Mouse (Mus musculus) spleen, adult 18-20 months (tissue): ENCODE measurements around the gene Tmem132d.
"Not testable (repeated sequence)": the region's sequence is repeated elsewhere in the genome, so short reads cannot be mapped to it uniquely, and the experiment has no call there.

ENCODE experiments used
- DNase-seq, 2 experiments: peaks; one replicate each; pipeline ENCODE4 v3.0.0; 2022; ENCODE audit warnings: mixed read lengths in 2 of 2

The Tmem132d gene

GRCm38 (mm10) chr5:128072616-128073015 is 360.3 kb downstream of the Tmem132d start:
- DNase-seq: no peak

DNA sequence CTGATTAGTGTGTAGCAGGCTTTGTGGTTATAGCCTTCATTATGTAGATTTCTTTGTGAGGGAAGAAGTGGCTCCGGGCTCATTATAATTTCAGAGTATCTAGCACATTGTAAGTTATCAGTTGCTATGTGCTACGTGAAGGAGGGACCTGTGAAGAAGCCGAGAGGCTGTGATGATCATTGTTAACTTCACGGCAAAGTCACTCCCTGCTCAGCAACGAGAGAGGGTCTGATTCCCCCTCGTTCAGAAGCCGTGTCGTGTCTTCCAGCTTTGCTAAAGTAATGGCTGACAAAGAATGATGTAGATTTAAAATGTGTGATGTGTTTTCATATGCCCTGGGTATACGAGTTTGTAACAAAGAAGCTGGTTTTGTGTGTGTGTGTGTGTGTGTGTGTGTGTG is 391.1 kb downstream of the Tmem132d start:
- DNase-seq: no peak

DNA sequence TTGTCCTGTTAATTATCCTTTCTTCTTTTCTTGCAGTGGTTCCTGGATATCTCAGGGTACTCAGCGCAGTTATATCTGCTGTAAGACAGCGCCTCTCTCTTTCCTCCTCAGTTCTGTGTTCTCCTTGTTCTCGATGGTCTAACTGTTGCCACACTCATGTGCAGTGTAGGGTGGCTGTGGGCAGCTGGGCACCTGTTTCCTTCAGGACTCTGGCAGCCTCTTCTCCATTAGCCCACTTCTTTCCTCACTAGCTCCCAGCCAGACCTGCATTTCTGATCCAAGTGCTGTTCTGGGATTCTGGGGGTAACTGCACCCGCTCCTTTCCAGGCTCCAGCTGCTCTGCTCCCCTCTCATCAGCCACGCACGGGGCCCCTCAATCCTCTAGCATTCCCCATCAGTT is 392.8 kb downstream of the Tmem132d start:
- DNase-seq: no peak

DNA sequence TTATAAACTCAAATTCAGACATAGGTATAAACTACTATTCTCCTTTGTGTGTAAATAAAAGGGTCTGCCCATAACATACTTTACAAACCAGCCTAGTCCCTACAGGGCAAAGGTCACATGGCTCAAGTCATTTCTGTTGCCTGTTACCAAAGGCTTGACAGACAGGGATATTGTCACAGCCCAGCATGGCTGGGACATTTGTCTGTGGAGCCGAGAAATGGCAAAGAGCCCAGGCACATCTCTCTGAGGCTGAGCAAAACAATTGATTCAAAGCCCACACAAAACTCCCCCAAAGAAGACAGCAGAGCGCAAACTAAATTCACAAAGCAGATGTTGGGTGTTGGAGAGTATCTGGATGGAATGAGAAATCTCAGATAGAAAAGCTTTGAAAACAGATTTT is 405.8 kb downstream of the Tmem132d start:
- DNase-seq: no peak

GRCm38 (mm10) chr5:128004666-128005065 is 428.2 kb downstream of the Tmem132d start:
- no peak for DNase-seq

DNA sequence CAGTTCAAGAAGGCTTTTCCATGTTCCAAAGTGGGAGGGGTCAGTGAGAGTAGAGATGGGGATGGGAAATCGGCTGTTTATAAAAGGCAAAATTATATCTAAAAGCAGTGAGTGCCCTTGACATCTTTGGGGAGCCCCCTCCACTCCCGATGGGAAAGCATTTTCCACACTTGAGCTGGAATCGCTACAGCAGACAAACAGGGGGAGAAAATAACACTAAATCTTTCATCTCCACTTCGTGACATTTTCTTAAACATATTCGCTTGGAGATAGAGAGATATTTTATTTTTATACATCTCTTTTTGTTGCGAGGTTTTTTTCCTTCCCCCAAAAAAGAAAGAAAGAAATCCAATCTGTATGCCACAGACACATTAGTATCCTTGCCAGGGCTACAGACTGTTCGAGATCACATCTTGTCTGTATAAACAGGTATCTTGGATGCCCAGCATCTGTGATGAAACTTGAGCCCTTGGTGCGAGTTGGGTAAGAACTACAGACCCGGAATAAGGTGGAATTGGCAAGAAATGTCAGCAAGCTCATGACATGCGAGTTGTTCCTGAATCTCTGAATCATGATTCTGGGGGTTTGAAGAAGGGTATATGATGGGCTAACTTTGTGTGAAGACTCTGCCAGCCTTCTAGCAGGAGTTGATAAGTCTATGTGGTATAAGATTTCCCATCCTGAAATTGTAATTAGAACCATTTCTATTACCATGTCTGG is 436.2 kb downstream of the Tmem132d start:
- no peak for DNase-seq

DNA sequence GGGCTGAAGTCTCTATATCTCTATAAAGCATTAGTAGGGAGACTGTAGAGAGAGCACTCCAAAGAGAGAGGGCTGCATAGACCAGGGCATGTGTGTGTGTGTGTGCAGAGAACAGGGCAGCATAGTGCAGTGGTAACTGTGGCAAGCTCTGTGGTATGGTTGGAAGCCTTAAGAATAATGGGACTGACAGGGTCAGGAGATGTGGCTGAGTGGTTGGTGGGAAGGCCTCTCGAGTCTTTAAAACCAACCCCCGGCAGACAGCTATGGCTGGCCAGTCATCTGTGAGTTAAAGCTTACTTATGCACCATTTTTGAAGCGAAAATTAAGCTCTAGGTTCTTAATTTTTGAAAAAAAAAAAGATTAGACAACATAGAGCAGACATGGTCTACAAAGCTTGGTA is 439.4 kb downstream of the Tmem132d start:
- DNase-seq: no peak

GRCm38 (mm10) chr5:127990826-127991225 is 442.1 kb downstream of the Tmem132d start:
- no peak for DNase-seq

DNA sequence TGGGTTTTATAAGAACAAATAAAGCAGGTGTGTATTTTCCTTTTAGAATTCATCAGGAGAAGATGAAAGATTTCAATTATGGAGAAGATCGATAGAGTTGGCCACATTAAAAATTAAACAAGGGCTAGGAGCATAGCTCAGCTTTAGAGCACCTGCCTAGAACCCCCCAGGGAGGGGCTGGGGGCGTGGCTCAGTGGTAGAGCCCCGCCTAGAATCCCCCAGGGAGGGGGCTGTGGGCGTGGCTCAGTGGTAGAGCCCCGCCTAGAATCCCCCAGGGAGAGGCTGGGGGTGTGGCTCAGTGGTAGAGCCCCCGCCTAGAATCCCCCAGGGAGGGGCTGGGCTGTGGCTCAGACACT is 452.9 kb downstream of the Tmem132d start:
- DNase-seq: not testable (repeated sequence)

DNA sequence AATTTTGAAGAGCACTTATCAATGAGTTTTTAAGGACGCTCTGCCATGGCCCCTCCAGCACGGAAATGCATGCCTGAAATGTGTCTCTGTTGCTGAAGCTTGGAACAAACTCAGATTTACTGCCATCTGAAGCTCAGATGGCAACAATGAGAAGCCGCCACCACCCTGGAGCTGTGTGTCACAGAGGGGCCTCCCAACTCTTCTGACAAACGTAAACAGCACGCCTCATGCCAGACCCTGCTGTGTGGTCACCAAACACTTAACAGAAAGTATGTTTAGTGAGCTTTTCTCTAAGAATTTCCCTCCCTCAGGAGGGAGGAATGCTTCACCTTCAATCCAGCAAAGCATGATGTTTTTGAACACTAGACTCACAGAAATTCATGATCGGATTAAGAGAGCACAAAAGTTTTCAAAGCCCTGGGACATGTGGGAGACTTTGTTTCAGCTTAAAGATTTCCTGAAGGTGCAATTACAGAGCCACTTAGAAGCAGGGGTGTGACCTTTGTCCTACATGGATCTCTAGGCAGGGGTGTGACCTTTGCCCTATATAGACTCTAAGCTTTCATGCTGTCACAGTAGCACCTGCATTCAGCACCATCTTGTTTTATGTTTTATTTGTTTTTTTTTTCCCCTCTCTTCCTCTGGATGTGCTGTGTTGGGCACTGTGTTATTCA is 453.4 kb downstream of the Tmem132d start:
- DNase-seq: no peak

- DNase-seq: no peak
Measured at GRCm38 (mm10) chr5:127976661-127977060, 456.2 kb downstream of the Tmem132d start.

- no peak for DNase-seq
Measured at GRCm38 (mm10) chr5:127965700-127966099, 467.2 kb downstream of the Tmem132d start.

GRCm38 (mm10) chr5:127962656-127963055 is 470.2 kb downstream of the Tmem132d start:
- DNase-seq: no peak

- DNase-seq: no peak
Measured at GRCm38 (mm10) chr5:127956511-127957097, 476.3 kb downstream of the Tmem132d start.

DNA sequence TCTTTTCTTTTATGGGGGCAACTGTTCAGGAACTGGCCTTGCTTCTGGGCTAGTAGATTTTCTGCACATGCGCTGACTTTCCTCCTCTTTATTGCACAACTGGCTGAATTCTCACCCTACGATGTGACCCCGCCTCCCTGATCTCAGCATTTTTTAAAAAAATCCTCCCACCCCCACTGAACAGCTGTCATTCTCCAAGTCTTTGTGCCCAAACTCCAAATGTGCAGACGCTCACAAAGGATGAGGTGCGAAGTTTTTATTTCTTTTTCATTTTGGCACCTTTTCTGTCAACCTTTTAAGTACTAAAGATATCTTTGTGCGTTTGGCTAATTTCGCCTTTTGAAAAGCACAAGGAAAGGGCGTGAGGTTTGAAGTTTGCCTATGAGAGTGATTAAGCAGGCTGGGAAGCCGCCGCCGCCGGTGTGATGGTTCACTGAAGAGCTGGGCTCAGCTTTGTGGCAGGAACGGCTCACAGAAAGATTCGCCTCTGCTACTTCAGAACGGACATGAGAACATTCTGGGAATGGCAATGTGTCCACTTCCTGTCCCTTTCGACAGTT is 478.6 kb downstream of the Tmem132d start:
- no peak for DNase-seq

DNA sequence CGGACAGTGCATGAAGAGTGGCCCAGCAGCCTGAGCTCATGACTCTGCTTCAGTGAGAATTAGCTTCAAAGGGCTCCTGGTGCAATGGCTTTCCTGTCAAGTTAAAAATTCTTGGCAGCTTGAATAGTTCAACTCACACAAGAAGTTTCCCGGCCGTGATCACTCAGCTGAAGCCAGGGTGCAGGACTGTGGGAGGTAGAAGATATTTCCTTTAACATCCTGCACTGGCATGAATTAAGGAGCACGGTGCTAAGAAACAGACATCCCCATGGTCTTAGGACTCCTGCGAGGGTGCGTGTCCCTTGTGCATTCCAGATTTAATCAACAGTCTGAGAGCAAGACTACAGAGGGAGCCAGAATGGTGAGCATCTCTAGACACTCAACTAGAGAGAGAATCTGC is 480.1 kb downstream of the Tmem132d start:
- no peak for DNase-seq

DNA sequence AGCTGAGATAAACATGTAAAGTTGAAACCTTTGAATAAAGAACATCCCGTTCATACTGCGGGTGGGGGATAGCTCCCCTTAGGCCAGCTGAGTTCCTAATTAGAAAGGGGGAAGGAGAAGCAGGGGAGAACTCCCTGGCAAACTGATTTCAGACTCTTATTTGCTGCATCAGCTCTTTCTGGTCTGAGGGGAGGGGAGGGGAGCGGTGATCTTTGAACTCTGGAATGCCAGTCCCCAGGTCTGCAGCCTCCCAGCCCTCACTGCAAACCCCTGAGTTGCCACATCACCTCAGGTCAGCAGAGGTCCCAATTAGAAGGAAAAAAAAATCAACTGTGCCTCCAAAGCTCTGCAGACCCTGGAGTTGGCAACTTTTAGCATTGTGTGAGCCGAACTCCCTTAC is 482.3 kb downstream of the Tmem132d start:
- no peak for DNase-seq

DNA sequence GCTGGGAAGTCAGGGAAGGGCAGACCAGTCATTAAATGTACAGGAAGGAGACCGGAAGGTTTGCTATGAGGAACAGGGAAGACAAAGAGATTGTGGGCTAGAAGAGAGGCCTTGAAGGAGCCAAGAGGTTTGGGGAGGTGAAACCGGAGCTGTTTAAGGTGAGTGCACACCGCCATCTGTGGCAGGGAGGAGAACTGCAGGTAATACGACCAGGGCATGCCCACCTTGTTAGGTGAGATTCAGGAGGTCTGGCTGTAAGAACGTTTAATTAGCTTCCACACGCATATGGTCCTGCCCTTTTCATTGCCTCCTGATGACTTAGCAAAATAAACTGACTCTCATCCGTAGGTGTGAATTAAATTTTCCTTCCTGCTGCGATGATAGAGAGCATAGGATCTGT is 485.6 kb downstream of the Tmem132d start:
- no peak for DNase-seq

DNA sequence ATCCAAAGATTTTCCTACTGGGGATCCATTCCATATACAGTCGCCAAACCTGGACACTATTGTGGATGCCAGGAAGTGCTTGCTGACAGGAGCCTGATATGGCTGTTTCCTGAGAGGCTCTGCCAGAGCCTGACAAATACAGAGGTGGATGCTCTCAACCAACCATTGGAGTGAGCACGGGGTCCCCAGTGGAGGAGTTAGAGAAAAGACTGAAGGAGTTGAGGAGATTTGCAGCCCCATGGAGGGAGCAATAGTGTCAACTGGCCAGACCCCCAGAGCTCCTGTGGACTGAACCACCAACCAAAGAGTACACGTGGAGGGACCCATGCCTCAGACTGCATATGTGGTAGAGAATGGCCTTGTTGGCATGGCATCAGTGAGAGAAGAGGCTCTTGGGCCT is 490.7 kb downstream of the Tmem132d start:
- not testable (repeated sequence) for DNase-seq

- DNase-seq: no peak
Measured at GRCm38 (mm10) chr5:127937914-127938313, 495.0 kb downstream of the Tmem132d start.

- DNase-seq: no peak
Measured at GRCm38 (mm10) chr5:127929687-127930086, 503.2 kb downstream of the Tmem132d start.

DNA sequence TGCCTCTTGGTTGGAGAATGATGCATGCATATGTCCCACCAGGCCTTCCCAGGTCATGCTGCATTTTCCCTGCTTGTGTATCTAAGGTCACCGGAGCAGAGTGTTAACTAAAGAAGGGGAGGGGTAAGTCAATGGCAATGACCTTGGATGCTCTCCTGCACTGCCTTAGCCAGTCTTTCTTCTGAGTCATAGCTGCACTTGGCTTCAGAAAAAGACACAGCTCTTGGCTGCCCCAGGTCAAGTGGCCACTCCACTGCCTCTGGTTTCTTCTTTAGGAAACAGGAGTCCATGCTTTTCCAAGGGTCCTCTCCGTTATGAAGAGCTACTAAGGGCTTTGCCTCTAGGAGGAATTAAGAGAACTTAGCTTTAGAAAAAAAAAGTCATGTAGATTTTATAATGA is 506.2 kb downstream of the Tmem132d start:
- DNase-seq: no peak

- DNase-seq: no peak
Measured at GRCm38 (mm10) chr5:127924106-127924505, 508.8 kb downstream of the Tmem132d start.

GRCm38 (mm10) chr5:127919171-127919570 is 513.7 kb downstream of the Tmem132d start:
- no peak for DNase-seq
